Mouse (Mus musculus) cerebellum, postnatal 10 days (tissue): ENCODE measurements at regions not wholly inside any gene's neighbourhood (a gene's known extent, or its start where the extent isn't known, plus 50 kb on each side); places are given as distances from the start of the nearest gene placed in this dataset.
A peak's percentile ranks its signal among the peaks of the same experiment; 100 is the strongest.

Experiments used
- DNase-seq, 2 experiments: peaks; one replicate each; pipeline ENCODE4 v3.0.0; 2021; ENCODE audit warnings: mixed read lengths in 2 of 2

GRCm38 (mm10) chr3:125155319-125155718, 248.6 kb upstream of the Ndst4 start:
- DNase-seq: no peak

- no peak for DNase-seq
Measured at GRCm38 (mm10) chr3:125159763-125160162, 244.1 kb upstream of the Ndst4 start.

GRCm38 (mm10) chr3:125190571-125190970, 213.3 kb upstream of the Ndst4 start:
- DNase-seq: peak in 1 of 2 experiments; percentile 6

GRCm38 (mm10) chr3:125220913-125221312, 183.0 kb upstream of the Ndst4 start:
- DNase-seq: no peak

GRCm38 (mm10) chr3:125251124-125251523, 152.8 kb upstream of the Ndst4 start:
- DNase-seq: no peak

GRCm38 (mm10) chr3:125260909-125261308, 143.0 kb upstream of the Ndst4 start:
- no peak for DNase-seq

- no peak for DNase-seq
Measured at GRCm38 (mm10) chr3:125270695-125271094, 133.2 kb upstream of the Ndst4 start.

- DNase-seq: no peak
Measured at GRCm38 (mm10) chr3:125271215-125271614, 132.7 kb upstream of the Ndst4 start.

GRCm38 (mm10) chr3:125278605-125279004, 125.3 kb upstream of the Ndst4 start:
- no peak for DNase-seq

- no peak for DNase-seq
Measured at GRCm38 (mm10) chr3:125279007-125279406, 124.9 kb upstream of the Ndst4 start.

- DNase-seq: no peak
Measured at GRCm38 (mm10) chr3:125279610-125280009, 124.3 kb upstream of the Ndst4 start.

- no peak for DNase-seq
Measured at GRCm38 (mm10) chr3:125288598-125288997, 115.3 kb upstream of the Ndst4 start.

- DNase-seq: no peak
Measured at GRCm38 (mm10) chr3:125289355-125289933, 114.4 kb upstream of the Ndst4 start.

- no peak for DNase-seq
Measured at GRCm38 (mm10) chr3:125306675-125307074, 97.2 kb upstream of the Ndst4 start.

GRCm38 (mm10) chr3:125327079-125327478, 76.8 kb upstream of the Ndst4 start:
- DNase-seq: no peak

GRCm38 (mm10) chr3:125337423-125337822, 66.5 kb upstream of the Ndst4 start:
- DNase-seq: no peak

GRCm38 (mm10) chr3:125338178-125338692, 65.6 kb upstream of the Ndst4 start:
- DNase-seq: no peak
